Mouse (Mus musculus) retina, postnatal 7 days (tissue): ENCODE results near the gene Bbs10.

ENCODE experiments used
- DNase-seq: peaks from one replicate; pipeline ENCODE4 v3.0.0-alpha.2; 2012; ENCODE audit warnings: low read depth, low spot score

The Bbs10 gene

GRCm38 (mm10) chr10:111298140-111299098 is at the start of gene Bbs10:
Gene Bbs10, plus strand, starts transcription at chr10:111298679.
- peak; percentile 93 for DNase-seq

GRCm38 (mm10) chr10:111250192-111250591 is 48.3 kb upstream of the Bbs10 start:
- DNase-seq: no peak

- DNase-seq: no peak
Observed at GRCm38 (mm10) chr10:111251666-111252065, 46.8 kb upstream of the Bbs10 start.

- no peak for DNase-seq
Observed at GRCm38 (mm10) chr10:111255228-111255627, 43.3 kb upstream of the Bbs10 start.

- DNase-seq: no peak
Observed at GRCm38 (mm10) chr10:111256156-111256555, 42.3 kb upstream of the Bbs10 start.

- no peak for DNase-seq
Observed at GRCm38 (mm10) chr10:111257358-111257757, 41.1 kb upstream of the Bbs10 start.

- DNase-seq: no peak
Observed at GRCm38 (mm10) chr10:111258256-111258655, 40.2 kb upstream of the Bbs10 start.

GRCm38 (mm10) chr10:111271687-111272086 is 26.8 kb upstream of the Bbs10 start:
- DNase-seq: no peak

GRCm38 (mm10) chr10:111272905-111273304 is 25.6 kb upstream of the Bbs10 start:
- no peak for DNase-seq

GRCm38 (mm10) chr10:111273463-111274088 is 24.9 kb upstream of the Bbs10 start:
- DNase-seq: no peak

GRCm38 (mm10) chr10:111275822-111276221 is 22.7 kb upstream of the Bbs10 start:
- no peak for DNase-seq

GRCm38 (mm10) chr10:111297631-111298030 is 848 bp upstream of the Bbs10 start:
- DNase-seq: no peak

- DNase-seq: no peak
Observed at GRCm38 (mm10) chr10:111299591-111299990, 1.1 kb downstream of the Bbs10 start.

- DNase-seq: no peak
Observed at GRCm38 (mm10) chr10:111301041-111301440, 2.6 kb downstream of the Bbs10 start.

GRCm38 (mm10) chr10:111302486-111302885 is 4.0 kb downstream of the Bbs10 start:
- DNase-seq: no peak

GRCm38 (mm10) chr10:111308850-111309501 is 10.5 kb downstream of the Bbs10 start:
- DNase-seq: no peak

- DNase-seq: no peak
Observed at GRCm38 (mm10) chr10:111313282-111313681, 14.8 kb downstream of the Bbs10 start.

- DNase-seq: no peak
Observed at GRCm38 (mm10) chr10:111314636-111315395, 16.3 kb downstream of the Bbs10 start.

- DNase-seq: no peak
Observed at GRCm38 (mm10) chr10:111315940-111316339, 17.5 kb downstream of the Bbs10 start.

GRCm38 (mm10) chr10:111318021-111318420 is 19.5 kb downstream of the Bbs10 start:
- DNase-seq: no peak

- no peak for DNase-seq
Observed at GRCm38 (mm10) chr10:111318805-111319500, 20.5 kb downstream of the Bbs10 start.
